Mouse (Mus musculus): ENCODE data around the gene Pck1. TPM values are rescaled to one million over a fixed set of nuclear protein-coding genes. Genes with fewer than 3 reads are reported as not detected.

Gene Pck1
- polyA plus RNA-seq, 1 experiment: 0.04 TPM

DNA sequence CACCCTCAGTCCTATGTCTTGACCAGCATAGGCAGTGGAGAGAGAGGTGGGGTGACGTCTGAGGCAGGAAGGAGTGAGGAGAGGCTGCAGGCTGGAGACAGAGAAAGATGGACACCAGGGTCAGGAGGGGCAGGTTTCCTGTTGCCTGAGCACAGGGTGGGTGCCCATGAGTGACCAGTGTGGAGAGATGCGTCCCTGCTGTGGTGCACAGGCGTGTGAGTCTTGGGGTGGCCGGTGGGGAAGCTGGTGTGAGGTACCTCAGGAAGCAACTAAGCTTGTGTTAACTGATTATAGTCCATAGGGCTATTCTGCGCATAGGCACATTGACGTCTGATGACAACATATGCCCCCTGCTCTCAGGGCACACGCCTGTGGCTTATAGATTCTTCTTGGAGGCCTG is 26.2 kb downstream of the Pck1 start:
- Histone ChIP-seq H3K4me1 (ENCODE audit: control insufficient read depth, insufficient read depth, low read length) (no peaks in the 10 kb centered on the region), H3K27ac (ENCODE audit: insufficient read depth, low read length) (no peak overlapping the region), H3K4me3 (ENCODE audit: insufficient read depth, low read length) (no peak overlapping the region)
- TF ChIP-seq CTCF (IDR thresholded peaks at IDR 0.05; ENCODE audit: extremely low read depth, insufficient read depth, low read length) (no peak), POLR2A (IDR thresholded peaks at IDR 0.05; ENCODE audit: extremely low read depth, insufficient read depth, low read length) (no peak)

GRCm38 (mm10) chr2:173180026-173180425 is 27.2 kb downstream of the Pck1 start:
- no peak overlapping the region for H3K27ac ChIP-seq (ENCODE audit: insufficient read depth, low read length)
- TF ChIP-seq CTCF (IDR thresholded peaks at IDR 0.05; ENCODE audit: extremely low read depth, insufficient read depth, low read length) (no peak), POLR2A (IDR thresholded peaks at IDR 0.05; ENCODE audit: extremely low read depth, insufficient read depth, low read length) (no peak)
- H3K4me3 ChIP-seq (ENCODE audit: insufficient read depth, low read length): no peak overlapping the region
- no peaks in the 10 kb centered on the region for H3K4me1 ChIP-seq (ENCODE audit: control insufficient read depth, insufficient read depth, low read length)

DNA sequence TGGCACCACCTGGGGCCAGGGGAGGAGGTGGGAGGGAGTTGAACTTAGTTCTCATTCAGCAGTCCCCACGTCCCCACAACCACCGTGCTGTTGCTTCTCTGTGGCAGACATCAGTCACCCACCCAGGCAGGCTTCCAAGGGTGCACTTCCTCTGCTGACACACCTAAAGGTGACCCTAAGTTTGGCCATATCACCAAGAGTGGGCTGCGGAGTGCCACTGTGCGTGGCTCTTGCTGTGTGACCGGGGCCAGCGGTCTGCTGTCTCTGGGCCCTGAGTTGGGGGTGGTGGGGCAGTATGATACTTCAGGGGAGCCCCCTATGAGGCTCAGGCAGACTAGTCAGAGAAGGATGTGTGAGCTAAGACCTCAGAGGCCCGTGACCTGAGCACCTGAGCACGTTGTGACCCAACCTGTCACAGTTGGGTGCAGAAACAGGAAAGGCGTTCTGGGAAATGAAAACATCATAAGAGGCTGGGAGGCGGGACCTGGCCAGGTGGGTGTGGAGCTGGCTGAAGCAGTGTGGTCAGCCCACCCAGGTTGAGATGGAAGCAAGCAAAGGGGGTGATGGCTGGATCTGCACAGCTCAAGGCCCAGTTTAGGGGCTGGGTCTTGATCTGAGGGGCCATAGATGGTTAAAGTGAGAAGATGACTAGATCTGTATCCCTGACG is 28.0 kb downstream of the Pck1 start:
- no peaks in the 10 kb centered on the region for H3K4me1 ChIP-seq (ENCODE audit: control insufficient read depth, insufficient read depth, low read length)
- no peak overlapping the region for H3K4me3 ChIP-seq (ENCODE audit: insufficient read depth, low read length)
- no peak for TF ChIP-seq CTCF (IDR thresholded peaks at IDR 0.05; ENCODE audit: extremely low read depth, insufficient read depth, low read length)
- no peak overlapping the region for H3K27ac ChIP-seq (ENCODE audit: insufficient read depth, low read length)

- H3K27ac ChIP-seq (ENCODE audit: insufficient read depth, low read length): no peak overlapping the region
- no peak for TF ChIP-seq CTCF (IDR thresholded peaks at IDR 0.05; ENCODE audit: extremely low read depth, insufficient read depth, low read length)
- TF ChIP-seq POLR2A (IDR thresholded peaks at IDR 0.05; ENCODE audit: extremely low read depth, insufficient read depth, low read length): no peak
- no peak overlapping the region for H3K4me3 ChIP-seq (ENCODE audit: insufficient read depth, low read length)
- H3K4me1 ChIP-seq (ENCODE audit: control insufficient read depth, insufficient read depth, low read length): no peaks in the 10 kb centered on the region
Measured at GRCm38 (mm10) chr2:173181486-173181885, 28.6 kb downstream of the Pck1 start.

- Histone ChIP-seq H3K4me3 (ENCODE audit: insufficient read depth, low read length) (no peak overlapping the region), H3K27ac (ENCODE audit: insufficient read depth, low read length) (no peak overlapping the region), H3K4me1 (ENCODE audit: control insufficient read depth, insufficient read depth, low read length) (no peaks in the 10 kb centered on the region)
- no peak for TF ChIP-seq POLR2A (IDR thresholded peaks at IDR 0.05; ENCODE audit: extremely low read depth, insufficient read depth, low read length)
- TF ChIP-seq CTCF (IDR thresholded peaks at IDR 0.05; ENCODE audit: extremely low read depth, insufficient read depth, low read length): no peak
Measured at GRCm38 (mm10) chr2:173181901-173182300, 29.1 kb downstream of the Pck1 start.

DNA sequence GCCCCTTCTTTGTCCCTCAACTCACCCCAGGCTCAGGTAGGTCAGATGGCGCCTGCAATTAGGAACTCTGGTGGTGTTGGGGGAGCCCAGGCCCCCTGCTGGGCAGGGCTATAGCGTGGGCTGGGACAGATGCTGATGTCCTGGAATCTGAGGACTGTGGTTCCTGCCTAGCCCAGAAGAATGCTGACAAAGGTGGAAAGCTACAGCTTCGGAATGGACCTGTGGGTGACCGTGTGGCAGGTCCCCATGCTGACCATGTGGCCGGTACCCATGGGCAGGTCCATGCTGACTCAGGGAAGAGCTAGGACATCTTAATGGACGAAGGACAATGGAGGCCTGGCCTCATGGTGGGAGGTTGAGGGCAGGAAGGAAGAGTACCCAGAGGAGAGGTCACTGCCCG is 29.9 kb downstream of the Pck1 start:
- Histone ChIP-seq H3K4me3 (ENCODE audit: insufficient read depth, low read length) (no peak overlapping the region), H3K4me1 (ENCODE audit: control insufficient read depth, insufficient read depth, low read length) (no peaks in the 10 kb centered on the region), H3K27ac (ENCODE audit: insufficient read depth, low read length) (no peak overlapping the region)
- TF ChIP-seq CTCF (IDR thresholded peaks at IDR 0.05; ENCODE audit: extremely low read depth, insufficient read depth, low read length): no peak
- no peak for TF ChIP-seq POLR2A (IDR thresholded peaks at IDR 0.05; ENCODE audit: extremely low read depth, insufficient read depth, low read length)

DNA sequence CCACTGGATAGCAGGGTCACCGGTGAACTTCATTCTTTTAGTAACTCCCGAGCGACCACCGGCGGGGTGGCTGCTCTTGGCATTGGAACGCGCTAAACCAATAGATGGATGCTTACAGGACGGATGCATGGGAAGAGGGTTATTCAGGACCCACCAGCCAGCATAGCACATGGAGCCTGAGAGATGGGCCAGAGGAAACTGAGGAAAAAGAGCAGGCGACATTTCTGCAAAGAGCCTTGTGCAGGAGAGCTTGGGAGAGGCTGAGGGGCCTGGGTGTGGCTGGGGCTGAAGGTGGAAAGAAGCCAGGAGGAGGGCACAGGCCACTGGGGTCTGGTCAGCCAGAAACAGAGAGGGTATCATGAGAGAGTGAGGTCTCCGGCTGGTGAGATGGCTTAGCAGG is 30.5 kb downstream of the Pck1 start:
- no peaks in the 10 kb centered on the region for H3K4me1 ChIP-seq (ENCODE audit: control insufficient read depth, insufficient read depth, low read length)
- no peak overlapping the region for H3K27ac ChIP-seq (ENCODE audit: insufficient read depth, low read length)
- TF ChIP-seq POLR2A (IDR thresholded peaks at IDR 0.05; ENCODE audit: extremely low read depth, insufficient read depth, low read length) (no peak), CTCF (IDR thresholded peaks at IDR 0.05; ENCODE audit: extremely low read depth, insufficient read depth, low read length) (no peak)
- H3K4me3 ChIP-seq (ENCODE audit: insufficient read depth, low read length): no peak overlapping the region

- H3K27ac ChIP-seq (ENCODE audit: insufficient read depth, low read length): no peak overlapping the region
- TF ChIP-seq POLR2A (IDR thresholded peaks at IDR 0.05; ENCODE audit: extremely low read depth, insufficient read depth, low read length) (no peak), CTCF (IDR thresholded peaks at IDR 0.05; ENCODE audit: extremely low read depth, insufficient read depth, low read length) (peak; percentile 64)
- H3K4me1 ChIP-seq (ENCODE audit: control insufficient read depth, insufficient read depth, low read length): no peaks in the 10 kb centered on the region
- H3K4me3 ChIP-seq (ENCODE audit: insufficient read depth, low read length): no peak overlapping the region
Measured at GRCm38 (mm10) chr2:173183836-173184460, 31.1 kb downstream of the Pck1 start.

GRCm38 (mm10) chr2:173184475-173185080 is 31.7 kb downstream of the Pck1 start:
- no peaks in the 10 kb centered on the region for H3K4me1 ChIP-seq (ENCODE audit: control insufficient read depth, insufficient read depth, low read length)
- TF ChIP-seq CTCF (IDR thresholded peaks at IDR 0.05; ENCODE audit: extremely low read depth, insufficient read depth, low read length) (no peak), POLR2A (IDR thresholded peaks at IDR 0.05; ENCODE audit: extremely low read depth, insufficient read depth, low read length) (no peak)
- no peak overlapping the region for H3K4me3 ChIP-seq (ENCODE audit: insufficient read depth, low read length)
- no peak overlapping the region for H3K27ac ChIP-seq (ENCODE audit: insufficient read depth, low read length)

DNA sequence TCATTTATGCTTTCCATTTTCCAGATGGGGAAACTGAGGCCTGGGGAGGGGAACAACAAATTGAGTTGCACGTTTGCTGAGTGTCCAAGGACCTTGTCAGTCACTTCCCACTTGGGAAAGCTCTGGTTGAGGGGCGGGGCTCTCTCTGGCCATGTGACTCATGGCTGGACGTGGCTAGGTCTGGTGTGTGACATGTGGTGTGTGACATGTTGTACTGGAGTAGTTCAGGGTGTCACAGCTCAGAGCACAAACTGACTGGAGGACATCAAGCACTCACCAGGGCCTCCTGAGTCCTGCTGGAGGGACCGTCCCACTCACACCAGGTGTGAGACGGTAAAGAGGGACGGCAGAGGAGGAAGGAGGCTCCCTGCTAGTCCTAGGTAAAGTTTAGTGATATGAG is 32.4 kb downstream of the Pck1 start:
- Histone ChIP-seq H3K4me1 (ENCODE audit: control insufficient read depth, insufficient read depth, low read length) (no peaks in the 10 kb centered on the region), H3K4me3 (ENCODE audit: insufficient read depth, low read length) (no peak overlapping the region), H3K27ac (ENCODE audit: insufficient read depth, low read length) (no peak overlapping the region)
- TF ChIP-seq POLR2A (IDR thresholded peaks at IDR 0.05; ENCODE audit: extremely low read depth, insufficient read depth, low read length): no peak
- no peak for TF ChIP-seq CTCF (IDR thresholded peaks at IDR 0.05; ENCODE audit: extremely low read depth, insufficient read depth, low read length)

All from cortical plate, adult 2 months (tissue).